Mouse (Mus musculus) layer of hippocampus, adult 8-10 months (tissue): ENCODE data around the gene E030018B13Rik. TPM values are rescaled to one million over a fixed set of nuclear protein-coding genes. Genes with fewer than 3 reads are reported as not detected.

Source experiments
- DNase-seq, 2 experiments: peaks; one replicate each; pipeline ENCODE4 v3.0.0; 2022; ENCODE audit warnings: low spot score in 2 of 2
- total RNA-seq, 4 experiments: library from RNA; stranded (reverse); gene quantifications; 2 replicates each; pipeline ENCODE4 v1.2.4; 2022

E030018B13Rik gene
- total RNA-seq, 4 experiments from 2014 or later, result not detected

- DNase-seq, result peak in 1 of 2 experiments; percentile 55
Measured at GRCm38 (mm10) chr7:63937236-63938065, 20.8 kb downstream of the E030018B13Rik start.

GRCm38 (mm10) chr7:63938066-63938913 lies 21.6 kb downstream of the E030018B13Rik start:
- peak in 1 of 2 experiments; percentile 59 for DNase-seq

DNA sequence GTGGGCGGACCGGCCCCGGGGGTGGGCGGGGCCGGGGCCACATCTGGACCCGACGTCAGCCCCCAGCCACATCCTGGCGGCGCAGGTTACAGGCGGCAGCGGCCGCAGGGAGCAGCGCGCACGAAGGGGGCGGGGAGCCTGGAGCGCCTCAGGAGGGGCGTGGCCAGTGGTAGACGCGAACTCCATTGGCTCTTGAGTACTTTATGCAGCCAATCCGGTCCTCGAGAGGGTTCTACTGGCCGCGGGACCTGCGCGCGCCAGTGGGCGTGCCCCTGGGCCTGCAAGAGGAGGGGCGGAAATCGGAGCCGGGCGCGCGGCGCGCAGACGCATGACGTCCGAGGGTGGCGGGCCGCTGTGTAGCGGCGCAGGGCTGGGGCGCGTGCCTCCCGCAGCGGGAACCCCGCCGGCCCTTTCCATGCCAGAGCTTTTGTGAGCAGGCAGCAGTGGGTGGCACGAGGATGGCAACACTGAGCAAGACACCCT lies 22.3 kb downstream of the E030018B13Rik start, which contains the start of gene Klf13:
Gene Klf13, minus strand, starts transcription at position 2 of the 483 bp plus-strand sequence.
- DNase-seq, result peak; percentile 98 to 99

DNA sequence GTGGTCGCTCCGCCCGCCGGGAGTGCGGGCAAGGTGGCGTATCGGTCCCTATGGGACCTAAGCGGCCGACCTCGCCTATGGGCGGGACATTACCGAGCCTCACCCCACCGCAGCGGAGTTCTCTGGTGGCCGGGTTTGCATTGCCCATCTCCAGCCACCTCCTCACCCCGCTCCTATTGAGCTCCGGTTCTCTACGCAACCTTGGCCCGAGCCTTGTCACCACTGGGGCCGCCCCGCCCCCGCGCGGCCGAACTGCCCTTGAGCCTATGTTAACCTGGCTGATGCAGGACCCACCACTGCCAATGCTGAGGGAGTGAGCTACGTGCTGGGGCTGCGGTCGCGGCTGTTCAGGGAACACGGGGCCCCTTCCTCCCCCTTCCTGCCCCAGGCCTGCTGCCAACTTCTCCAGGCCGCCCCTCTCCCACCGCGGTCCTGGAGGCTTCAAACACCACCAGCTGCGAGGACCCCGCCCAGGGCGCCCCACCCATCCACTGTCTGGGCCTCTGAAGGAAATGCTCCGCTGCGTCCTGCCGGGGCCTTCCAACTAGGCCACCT lies 22.8 kb downstream of the E030018B13Rik start:
- DNase-seq, result peak; percentile 65 to 70

- DNase-seq, result no peak
Measured at GRCm38 (mm10) chr7:63940321-63940720, 23.7 kb downstream of the E030018B13Rik start.

GRCm38 (mm10) chr7:63941050-63941449 lies 24.4 kb downstream of the E030018B13Rik start:
- DNase-seq, result no peak

- DNase-seq, result no peak
Measured at GRCm38 (mm10) chr7:63941501-63941900, 24.8 kb downstream of the E030018B13Rik start.

- DNase-seq, result no peak
Measured at GRCm38 (mm10) chr7:63943946-63944345, 27.3 kb downstream of the E030018B13Rik start.

GRCm38 (mm10) chr7:63947514-63948487 lies 31.1 kb downstream of the E030018B13Rik start:
- no peak for DNase-seq

GRCm38 (mm10) chr7:63949176-63949575 lies 32.5 kb downstream of the E030018B13Rik start:
- no peak for DNase-seq

- DNase-seq, result peak; percentile 74 to 83
Measured at GRCm38 (mm10) chr7:63950931-63951607, 34.4 kb downstream of the E030018B13Rik start.

- DNase-seq, result no peak
Measured at GRCm38 (mm10) chr7:63952077-63952898, 35.6 kb downstream of the E030018B13Rik start.

DNA sequence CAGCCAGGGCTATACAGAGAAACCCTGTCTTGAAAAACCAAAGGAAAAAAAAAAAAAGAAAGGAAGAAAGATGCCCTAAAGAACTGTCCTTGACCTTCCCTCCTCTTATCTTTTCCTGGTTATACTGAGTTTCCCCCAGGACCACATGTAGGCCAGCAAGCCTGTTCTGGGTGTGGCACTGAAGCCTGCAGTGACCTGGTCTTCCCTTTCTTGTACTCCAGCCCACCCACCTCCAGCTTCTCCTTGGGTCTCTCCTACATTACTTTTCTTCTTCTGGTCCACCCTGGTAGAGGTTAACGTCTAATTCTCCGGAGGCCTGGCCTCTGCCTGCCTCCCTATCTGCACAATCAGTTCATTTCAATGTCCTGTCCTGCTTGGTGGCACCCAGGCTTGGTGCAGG lies 38.8 kb downstream of the E030018B13Rik start:
- DNase-seq, result no peak

GRCm38 (mm10) chr7:63956138-63956823 lies 39.6 kb downstream of the E030018B13Rik start:
- DNase-seq, result no peak

DNA sequence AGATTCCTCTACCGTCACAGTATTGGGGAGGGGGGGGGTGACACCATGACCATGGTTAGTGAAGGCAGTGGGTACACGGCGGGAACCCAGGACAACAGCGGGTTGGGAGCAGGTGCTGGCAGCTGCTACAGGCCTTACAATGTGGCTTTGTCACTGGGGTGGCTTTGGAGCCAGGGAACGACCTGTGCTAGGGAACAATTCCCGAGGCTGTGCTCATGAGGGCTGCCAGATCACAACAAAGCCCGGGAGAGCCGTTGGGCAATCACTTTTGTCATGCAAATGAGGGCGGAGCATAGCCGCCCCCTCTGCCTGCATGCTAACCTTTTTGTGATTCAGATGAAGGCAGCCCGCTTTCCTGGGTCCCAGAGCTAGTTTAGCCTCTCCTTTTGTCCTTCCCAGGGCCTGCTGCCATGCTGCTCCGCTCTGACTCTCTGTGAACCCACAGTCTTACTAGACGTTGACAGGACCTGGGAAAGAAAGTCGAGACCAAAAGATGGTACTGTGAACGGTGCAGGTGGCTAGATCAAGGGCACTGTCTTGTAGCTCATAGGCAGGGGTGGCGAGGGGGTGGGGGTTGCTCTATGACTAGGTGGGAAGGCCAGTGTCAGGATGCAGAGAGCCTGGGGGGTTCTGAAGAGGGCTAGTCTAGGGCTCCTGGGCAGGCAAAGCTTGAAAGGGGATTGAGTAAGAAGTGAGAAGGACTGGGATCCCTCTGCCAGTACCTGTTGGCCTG lies 40.5 kb downstream of the E030018B13Rik start:
- peak; percentile 85 for DNase-seq

GRCm38 (mm10) chr7:63957872-63958640 lies 41.4 kb downstream of the E030018B13Rik start:
- DNase-seq, result peak; percentile 50 to 56

- DNase-seq, result no peak
Measured at GRCm38 (mm10) chr7:63963632-63964031, 47.0 kb downstream of the E030018B13Rik start.
